Mouse (Mus musculus): ENCODE results near the gene Pde6h.

- TF ChIP-seq POLR2A (IDR thresholded peaks at IDR 0.05; ENCODE audit: extremely low read depth, insufficient read depth, low read length) (no peak), CTCF (IDR thresholded peaks at IDR 0.05; ENCODE audit: low read depth, low read length) (no peak)
These were observed 20.9 kb downstream of the Pde6h start for GRCm38 (mm10) chr6:136944511-136944910.

All from liver, adult 2 months (tissue).